Mouse (Mus musculus): Measurements from ENCODE around the gene Tgfbr1.
A peak's percentile ranks its signal among the peaks of the same experiment; 100 is the strongest.

Tgfbr1 gene

DNA sequence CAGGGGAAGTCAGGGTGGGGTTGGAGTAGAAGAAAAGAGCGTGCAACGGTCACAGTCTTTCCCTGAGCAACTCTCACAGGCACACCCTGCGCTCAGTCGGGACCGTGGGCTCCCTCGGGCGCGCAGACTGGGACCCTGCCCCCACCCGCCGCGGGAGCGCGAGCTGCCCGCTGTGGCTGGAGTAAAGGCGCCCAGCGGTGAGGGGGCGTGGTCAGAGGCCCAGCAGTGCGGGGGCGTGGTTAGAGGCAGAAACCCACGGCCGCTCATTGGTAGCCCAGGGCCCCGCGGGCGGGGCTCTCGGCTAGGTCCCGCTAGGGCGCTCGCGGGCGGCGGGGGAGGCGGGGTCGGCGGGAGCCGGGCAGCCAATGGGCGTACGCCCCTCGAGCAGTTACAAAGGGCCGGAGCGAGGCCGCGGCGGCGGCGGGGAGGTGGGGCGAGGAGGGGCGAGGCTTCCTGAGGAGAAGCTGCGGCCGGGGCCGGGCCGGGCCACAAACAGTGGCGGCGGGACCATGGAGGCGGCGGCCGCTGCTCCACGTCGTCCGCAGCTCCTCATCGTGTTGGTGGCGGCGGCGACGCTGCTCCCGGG, at the start of gene Tgfbr1:
Gene Tgfbr1 (plus strand): TSS at position 420 of the 586 bp plus-strand sequence.
- DNase-seq, result peak; percentile 99

DNA sequence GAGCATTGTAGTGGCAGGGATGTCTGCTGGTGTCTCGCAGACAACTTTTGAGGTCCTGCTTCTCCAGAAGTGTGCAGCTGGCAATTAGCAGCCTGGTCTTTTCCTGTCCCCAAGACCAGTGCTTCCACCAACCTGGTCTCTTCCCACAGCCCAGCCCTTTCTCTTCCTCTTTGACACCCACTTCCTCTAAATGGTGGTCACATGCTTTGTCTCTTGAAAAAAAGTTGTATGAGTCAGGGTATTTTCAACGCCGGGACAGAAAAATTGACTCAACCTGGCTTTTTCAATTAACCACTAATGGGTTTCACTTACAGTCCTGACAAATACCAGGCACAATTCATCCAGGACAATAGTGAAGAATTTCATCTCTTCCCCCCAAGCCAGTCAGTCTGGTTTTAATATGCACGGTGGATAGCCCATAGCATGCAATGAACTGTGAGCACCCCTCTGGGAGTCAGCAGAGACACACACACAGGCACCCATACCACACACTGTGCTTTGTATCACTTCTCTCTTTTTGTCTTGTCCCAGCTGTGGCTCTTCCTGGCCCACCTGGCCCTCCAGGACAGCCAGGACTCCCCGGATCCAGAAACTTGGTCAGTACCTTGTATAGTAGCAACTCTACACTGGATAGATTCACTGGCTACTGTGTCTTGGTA, 49.6 kb upstream of the Tgfbr1 start:
- DNase-seq, result no peak

DNA sequence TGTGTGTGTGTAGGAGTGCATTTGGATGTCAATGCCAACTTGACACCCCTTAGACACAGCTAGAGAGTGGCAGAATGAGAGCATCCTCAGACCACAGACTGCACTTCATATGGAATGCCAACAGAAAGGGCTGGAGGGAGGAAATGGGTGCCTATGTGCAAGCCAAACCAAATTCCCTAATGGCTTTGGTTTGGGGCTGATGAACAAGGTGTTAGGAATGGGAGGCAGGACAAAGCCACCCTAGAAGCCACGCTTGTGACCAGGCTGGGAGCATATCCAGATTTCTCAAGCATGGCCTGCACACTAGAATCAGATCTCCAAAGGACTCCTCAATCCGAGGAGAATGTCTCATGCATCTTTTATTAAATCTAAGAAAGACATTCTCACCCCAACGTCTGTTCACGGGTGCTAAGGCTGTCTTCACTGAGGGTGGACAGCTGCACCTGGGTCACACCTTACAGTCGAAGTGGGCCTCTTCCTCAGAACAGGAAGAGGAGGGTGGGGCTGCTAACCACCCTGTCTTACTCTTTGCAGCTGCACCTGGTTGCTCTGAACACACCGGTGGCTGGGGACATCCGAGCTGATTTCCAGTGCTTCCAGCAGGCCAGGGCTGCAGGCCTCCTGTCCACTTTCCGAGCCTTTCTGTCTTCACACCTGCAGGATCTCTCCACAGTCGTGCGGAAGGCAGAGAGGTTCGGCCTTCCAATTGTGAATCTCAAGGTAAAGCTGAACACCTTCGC, 43.0 kb upstream of the Tgfbr1 start:
- no peak for DNase-seq

- DNase-seq, result peak; percentile 29
Observed at GRCm38 (mm10) chr4:47310812-47311211, 42.2 kb upstream of the Tgfbr1 start.

- DNase-seq, result no peak
Observed at GRCm38 (mm10) chr4:47311467-47311866, 41.6 kb upstream of the Tgfbr1 start.

- no peak for DNase-seq
Observed at GRCm38 (mm10) chr4:47311929-47312328, 41.1 kb upstream of the Tgfbr1 start.

DNA sequence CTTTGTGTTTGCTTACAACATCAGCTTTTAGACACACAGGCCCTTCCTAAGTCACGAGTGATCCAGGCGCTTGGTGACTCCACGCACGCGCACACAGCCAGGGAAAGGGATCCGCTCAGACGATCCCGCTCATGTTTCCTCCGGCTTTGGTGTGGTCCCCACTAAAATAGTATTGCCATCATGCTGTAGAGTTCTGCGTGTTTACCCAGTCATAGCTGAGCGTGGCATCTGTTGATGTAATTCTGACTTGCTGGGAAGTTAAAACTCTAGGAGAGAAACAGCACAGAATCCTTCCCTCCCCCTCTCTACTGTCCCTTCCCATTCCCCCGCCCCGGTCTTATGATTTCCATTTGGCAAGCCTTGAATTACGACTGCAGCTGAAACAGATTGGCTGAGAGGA, 40.3 kb upstream of the Tgfbr1 start:
- DNase-seq, result peak; percentile 11

- no peak for DNase-seq
Observed at GRCm38 (mm10) chr4:47313710-47314410, 39.2 kb upstream of the Tgfbr1 start.

GRCm38 (mm10) chr4:47315458-47315857, 37.6 kb upstream of the Tgfbr1 start:
- DNase-seq, result no peak

DNA sequence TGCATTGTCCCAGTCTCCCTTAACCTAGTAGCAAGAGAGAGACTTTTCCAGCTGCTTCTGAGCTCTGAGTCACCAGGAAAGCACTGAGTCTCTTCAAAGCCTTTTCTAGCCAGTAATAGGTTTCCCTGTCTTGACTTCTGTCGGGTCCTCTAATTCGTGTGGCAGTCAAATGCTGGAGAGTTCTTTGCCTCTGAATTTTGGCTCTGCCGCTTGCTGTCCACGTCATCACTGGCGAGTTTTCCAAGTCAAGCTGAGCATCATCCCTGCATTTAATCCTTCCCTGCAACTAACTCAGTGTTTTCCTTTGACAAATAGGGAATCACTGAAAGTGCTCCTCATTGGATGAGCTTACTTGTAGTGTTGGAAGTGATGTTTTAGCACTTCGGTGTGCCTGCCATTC, 36.6 kb upstream of the Tgfbr1 start:
- no peak for DNase-seq

DNA sequence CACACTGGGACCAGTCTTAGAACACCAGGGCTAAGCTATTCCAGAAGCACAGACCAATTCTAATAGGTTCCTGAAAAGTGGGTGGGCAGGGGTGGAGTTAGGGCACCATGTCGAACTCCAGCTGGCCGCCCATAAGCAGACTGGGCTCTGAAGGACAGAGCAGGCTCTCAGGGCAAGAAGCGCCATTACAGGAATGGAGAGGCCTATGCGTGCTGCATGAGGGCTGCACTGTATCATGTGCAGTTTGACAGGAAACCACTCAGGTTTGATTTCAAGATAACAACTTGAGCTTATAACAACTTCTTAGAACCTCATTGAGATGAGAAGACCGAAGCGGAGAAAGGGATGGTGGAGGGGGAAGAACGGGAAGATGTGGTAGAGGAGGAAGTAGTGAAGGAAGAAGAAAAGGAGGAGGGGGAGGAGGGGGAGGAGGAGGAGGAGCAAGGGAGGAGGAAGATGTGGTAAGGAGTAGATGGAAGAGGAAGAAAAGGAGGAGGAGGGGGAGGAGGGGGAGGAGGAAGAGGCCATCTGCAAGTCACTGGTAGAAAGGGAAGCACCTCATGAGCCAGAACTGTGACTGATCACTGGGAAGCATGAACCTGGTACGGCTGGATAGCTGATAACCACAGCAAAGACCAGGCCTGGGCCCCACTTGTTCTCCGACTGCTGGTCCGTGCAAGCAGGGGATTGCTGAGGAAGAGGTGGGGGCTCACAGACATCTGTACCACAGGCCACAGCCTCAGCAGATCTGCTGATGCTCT, 33.3 kb upstream of the Tgfbr1 start:
- no peak for DNase-seq

DNA sequence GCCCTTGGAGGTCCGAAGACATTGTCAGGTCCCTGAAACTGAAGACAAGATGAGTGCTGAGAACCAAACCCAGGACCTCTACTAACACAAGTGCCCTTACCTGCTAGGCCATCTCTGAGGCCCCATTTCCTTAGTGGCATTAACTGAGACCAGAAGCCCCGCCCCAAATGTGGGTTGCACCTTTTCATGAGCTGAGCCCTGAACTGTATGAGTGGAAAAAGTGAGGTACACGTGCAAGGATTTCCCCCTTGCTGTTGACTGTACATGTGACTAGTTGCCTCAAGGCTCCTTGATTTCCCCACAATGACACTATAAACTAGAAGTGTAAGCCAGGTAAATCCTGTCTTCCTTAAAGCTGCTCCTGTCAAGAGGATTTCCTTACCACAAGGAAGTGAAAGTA, 30.7 kb upstream of the Tgfbr1 start:
- DNase-seq, result no peak

DNA sequence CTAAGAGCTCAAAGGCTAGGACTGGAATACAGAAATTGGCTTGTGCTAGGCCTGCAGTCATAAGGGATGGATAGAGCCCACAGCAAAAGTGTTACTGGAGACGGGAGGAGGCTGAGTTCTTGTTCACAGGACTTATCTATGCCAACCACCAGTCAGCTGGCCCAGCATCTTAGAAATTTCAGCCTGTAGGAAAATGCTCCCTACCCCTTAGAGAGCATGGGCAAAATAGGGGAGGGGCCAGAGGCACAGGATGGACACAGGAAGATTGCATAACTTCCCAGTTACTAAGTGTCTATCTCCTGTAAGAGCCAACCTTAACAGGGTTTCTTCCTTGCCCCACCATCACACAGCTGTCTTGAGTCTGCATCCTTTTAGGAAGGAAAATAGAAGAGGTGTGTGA, 28.8 kb upstream of the Tgfbr1 start:
- no peak for DNase-seq

DNA sequence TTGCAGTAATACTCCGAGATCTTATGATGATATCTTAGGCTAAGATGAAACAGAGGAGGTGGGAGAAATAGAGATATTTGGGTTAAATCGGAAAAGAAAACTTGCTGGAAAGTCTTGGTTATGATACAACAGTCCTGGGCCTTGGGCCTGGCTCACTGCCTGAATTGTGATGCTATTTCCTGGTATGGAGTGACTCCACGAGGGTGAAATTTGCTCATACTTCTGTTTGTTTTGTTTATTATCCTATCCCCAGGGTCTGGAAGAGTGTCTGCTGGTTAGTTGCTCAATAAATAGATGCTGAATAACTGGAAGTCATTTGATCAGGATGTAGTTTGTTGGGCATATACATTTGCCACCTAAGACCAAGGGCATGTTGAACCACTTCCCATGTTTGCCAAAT, 25.2 kb upstream of the Tgfbr1 start:
- DNase-seq, result no peak

DNA sequence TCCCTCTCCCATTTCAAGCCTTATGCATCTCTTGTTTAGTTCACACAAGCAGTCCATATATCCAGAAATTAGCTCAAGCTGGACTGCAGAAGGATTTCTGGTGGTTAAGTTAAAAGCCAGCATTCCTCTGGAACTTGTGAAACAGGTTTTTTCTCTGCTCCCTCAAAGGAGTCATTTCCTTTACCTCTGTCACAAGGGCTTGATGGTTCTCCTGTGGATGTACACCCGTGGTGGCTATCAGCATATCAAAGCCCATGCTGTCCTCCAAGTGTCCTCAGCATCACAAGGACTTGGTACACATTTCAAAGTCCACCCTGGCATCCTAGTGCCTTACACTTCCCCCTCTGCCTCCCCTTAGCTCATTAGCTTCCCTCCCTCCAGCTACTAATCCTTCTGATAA, 23.7 kb upstream of the Tgfbr1 start:
- DNase-seq, result no peak

GRCm38 (mm10) chr4:47330378-47331052, 22.5 kb upstream of the Tgfbr1 start:
- no peak for DNase-seq

DNA sequence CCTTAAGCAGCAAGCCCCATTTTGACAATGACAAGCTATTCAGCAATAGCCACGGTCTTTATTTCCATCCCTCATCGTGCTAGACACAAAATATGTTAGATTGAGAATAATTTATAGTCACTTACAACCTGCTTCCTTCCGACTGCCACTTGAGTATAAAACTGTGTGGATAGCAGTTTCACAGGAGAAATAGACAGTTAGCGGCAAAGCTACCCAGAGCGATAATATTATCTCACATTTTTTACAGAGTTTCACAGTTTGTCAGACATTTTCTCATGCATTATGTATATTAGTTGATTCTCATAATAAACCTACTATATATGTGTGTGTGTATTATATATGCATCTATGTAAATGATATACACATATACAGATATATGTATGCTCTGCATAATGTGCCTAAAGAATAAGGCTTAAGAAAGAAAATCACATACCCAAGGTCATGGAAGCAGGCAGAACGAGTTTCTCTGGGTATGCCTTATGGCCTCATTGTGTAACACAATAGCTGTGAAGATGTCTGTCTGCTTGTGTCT, 20.1 kb upstream of the Tgfbr1 start:
- DNase-seq, result no peak

GRCm38 (mm10) chr4:47333541-47333940, 19.5 kb upstream of the Tgfbr1 start:
- DNase-seq, result no peak

DNA sequence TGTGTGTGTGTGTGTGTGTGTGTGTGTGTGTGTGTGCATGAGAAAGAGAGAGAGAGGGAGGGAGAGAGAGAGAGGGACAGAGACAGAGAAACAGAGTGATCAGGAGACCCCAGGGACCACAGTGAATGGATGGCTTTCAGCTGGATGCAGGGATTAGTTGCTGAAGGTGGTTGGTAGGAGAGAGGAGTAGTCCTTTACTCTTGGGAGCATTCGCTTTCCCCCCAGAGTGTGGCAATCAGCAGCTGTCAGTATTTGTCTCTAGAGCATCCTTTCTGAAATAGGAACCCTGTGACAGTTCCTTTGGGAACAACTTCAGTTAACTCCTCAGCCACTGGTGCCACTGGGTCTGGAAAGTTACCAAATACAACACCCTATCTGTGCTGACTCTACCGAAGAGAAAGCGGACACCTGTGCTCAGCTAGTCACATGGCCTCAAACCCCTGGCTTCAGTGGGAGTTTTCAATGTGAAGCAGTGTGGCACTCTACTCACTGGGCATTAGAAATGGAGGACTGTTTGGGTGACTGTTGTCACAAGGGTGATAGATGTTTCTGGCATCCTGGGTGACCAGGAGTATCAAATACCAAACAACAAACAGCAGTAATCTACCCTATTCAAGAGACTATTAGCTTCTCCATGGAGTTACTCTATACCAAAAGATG, 16.0 kb upstream of the Tgfbr1 start:
- no peak for DNase-seq

DNA sequence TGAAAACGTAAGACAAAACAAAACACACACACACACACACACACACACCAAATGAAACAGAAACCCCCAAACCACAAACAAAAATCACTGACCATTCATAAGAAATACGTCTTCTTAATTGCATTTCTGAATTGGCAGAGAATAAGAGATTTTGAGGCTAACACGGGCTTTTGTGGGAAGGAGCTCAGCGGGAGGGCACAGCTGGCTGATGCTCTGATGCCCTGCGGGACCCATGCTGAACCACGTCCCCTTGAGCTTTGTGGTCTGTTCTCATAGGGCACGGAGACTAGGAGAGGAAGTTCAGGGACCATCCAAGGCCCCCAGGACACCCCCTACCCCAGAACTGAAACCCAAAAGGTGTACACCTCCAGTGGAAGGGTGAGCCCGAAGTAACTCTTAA, 10.4 kb upstream of the Tgfbr1 start:
- peak; percentile 43 for DNase-seq

- DNase-seq, result no peak
Observed at GRCm38 (mm10) chr4:47347022-47347421, 6.0 kb upstream of the Tgfbr1 start.
